Mouse (Mus musculus) T-helper 1 cell (primary cell): ENCODE measurements around the gene Tspan10.

ENCODE experiments used
- in situ Hi-C: fragments of 300-600 bp; cut with MboI, MseI; formaldehyde crosslinking; loops from one replicate; pipeline ENCODE4 v1.15.1; 2025; ENCODE audit warnings: high pct_unique_total_duplicates

Tspan10 gene

GRCm38 (mm10) chr11:120492024-120492877 lies 49.8 kb downstream of the Tspan10 start:
- in situ Hi-C loops: no loop called here

GRCm38 (mm10) chr11:120492878-120493203 lies 50.4 kb downstream of the Tspan10 start:
- in situ Hi-C loops: no loop called here

GRCm38 (mm10) chr11:120493351-120493750 lies 50.9 kb downstream of the Tspan10 start:
- in situ Hi-C loops: no loop called here

- in situ Hi-C loops: no loop called here
Observed at GRCm38 (mm10) chr11:120493911-120494310, 51.5 kb downstream of the Tspan10 start.
